Mouse (Mus musculus) erythroblast, embryonic 14.5 days (primary cell): ENCODE data around the gene Epha6. TPM values are rescaled to one million over a fixed set of nuclear protein-coding genes. Genes with fewer than 3 reads are reported as not detected.

Source experiments
- H3K27me3 ChIP-seq: 2 replicates; pipeline ENCODE4 v1.6.1; 2012; ENCODE audit warnings: inconsistent platforms; ENCODE audit not compliant: control insufficient read depth
- H3K36me3 ChIP-seq: 2 replicates; pipeline ENCODE4 v1.6.1; 2012; ENCODE audit warnings: mild to moderate bottlenecking, inconsistent platforms; ENCODE audit not compliant: control insufficient read depth
- H3K4me1 ChIP-seq: 2 replicates; pipeline ENCODE4 v1.6.1; 2012; ENCODE audit warnings: inconsistent platforms; ENCODE audit not compliant: control insufficient read depth
- H3K4me3 ChIP-seq: replicated peaks from 2 replicates; pipeline ENCODE3; 2012; ENCODE audit warnings: moderate library complexity, mild to moderate bottlenecking, inconsistent platforms
- H3K9me3 ChIP-seq: 2 replicates; pipeline ENCODE4 v1.6.1; 2012; ENCODE audit warnings: low read length, inconsistent platforms, mixed read lengths; ENCODE audit not compliant: control insufficient read depth
- GATA1 ChIP-seq: IDR thresholded peaks from 2 replicates; pipeline ENCODE4 v1.6.1; 2012; ENCODE audit warnings: low read length, inconsistent platforms, mixed read lengths
- TAL1 ChIP-seq: IDR thresholded peaks from 3 replicates; pipeline ENCODE4 v1.6.1; 2012; ENCODE audit warnings: low read length, inconsistent platforms, mixed read lengths
- polyA plus RNA-seq: library from polyadenylated mRNA; stranded (reverse); fragments of >175 nt; gene quantifications from 2 replicates; pipeline ENCODE4 v1.2.3, GENCODE M21; 2012

The Epha6 gene
- polyA plus RNA-seq, 1 experiment, result not detected

DNA sequence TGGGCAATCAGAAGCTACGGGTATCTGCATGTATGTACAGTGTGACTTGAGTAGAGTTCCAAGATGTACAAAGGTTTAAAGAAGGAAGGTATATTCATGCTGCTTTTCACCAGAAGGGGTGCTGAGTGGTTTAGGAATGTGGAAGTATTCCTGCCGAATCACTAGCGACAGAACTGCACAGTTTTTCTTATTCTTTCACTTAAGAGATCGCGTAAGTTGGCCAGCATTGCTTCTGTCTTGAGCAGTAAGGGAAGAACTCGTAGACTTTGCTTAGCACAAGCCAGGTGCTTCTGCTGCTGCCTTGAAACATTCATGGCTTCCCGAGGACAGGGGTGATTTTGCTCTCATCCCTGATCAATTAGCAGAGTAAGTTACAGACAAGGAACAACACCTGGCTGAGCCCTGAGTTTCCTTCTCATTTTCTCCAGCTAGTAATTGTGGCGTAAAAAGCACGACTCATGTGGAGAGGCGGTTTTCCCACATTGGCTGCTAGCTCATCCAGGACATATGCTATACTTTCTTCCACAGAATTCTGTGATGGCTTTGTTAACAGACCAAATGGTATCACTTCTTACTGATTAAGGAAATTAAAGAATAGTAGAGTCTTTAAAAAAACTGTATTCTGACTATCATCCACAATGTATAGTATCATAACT lies 534.7 kb downstream of the Epha6 start:
- no peaks in the 10 kb centered on the region for H3K9me3 ChIP-seq
- no peaks in the 10 kb centered on the region for H3K27me3 ChIP-seq
- H3K36me3 ChIP-seq, result no peaks in the 10 kb centered on the region
- TF ChIP-seq TAL1 (no peak), GATA1 (no peak)
- no peaks in the 10 kb centered on the region for H3K4me1 ChIP-seq
- no peak overlapping the region for H3K4me3 ChIP-seq

DNA sequence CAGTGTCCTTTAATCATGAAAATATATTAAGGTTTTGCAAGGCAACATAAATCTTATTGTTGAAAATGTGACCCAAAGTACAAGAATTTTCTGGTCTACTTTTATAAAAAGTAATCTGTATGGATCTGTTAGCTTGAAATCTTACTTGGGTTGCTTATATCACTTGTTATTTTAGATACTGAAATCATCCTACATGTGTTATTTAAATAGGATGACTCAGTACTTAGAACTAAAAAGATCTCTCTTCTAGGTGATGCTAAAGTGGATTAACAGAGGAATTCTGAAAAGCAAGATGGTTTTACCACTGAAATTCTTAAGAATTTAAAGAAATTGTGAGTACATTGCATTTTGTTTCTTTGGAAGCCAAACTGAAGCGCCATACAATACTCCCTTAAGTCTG lies 561.5 kb downstream of the Epha6 start:
- Histone ChIP-seq H3K9me3 (no peaks in the 10 kb centered on the region), H3K36me3 (no peaks in the 10 kb centered on the region), H3K4me3 (no peak overlapping the region), H3K4me1 (no peaks in the 10 kb centered on the region), H3K27me3 (no peaks in the 10 kb centered on the region)
- no peak for TF ChIP-seq GATA1
- TF ChIP-seq TAL1, result no peak

DNA sequence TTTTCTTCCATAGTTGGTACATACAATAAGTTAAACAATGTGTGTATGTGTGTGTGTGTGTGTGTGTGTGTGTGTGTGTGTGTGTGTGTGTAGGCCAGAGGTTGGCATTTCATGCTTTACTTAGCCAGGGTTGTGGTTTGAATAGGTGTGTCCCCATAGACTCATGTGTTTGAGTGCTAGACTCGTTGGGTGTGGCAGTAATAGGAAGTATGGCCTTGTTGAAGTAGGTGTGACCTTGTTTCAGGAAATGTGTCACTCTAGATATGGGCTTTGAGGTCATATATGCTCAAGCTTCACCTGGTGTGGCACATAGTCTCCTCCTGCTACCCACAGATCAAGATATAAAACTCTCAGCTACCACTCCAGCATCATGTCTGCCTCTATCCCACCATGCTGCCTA lies 577.0 kb downstream of the Epha6 start:
- no peak for TF ChIP-seq TAL1

DNA sequence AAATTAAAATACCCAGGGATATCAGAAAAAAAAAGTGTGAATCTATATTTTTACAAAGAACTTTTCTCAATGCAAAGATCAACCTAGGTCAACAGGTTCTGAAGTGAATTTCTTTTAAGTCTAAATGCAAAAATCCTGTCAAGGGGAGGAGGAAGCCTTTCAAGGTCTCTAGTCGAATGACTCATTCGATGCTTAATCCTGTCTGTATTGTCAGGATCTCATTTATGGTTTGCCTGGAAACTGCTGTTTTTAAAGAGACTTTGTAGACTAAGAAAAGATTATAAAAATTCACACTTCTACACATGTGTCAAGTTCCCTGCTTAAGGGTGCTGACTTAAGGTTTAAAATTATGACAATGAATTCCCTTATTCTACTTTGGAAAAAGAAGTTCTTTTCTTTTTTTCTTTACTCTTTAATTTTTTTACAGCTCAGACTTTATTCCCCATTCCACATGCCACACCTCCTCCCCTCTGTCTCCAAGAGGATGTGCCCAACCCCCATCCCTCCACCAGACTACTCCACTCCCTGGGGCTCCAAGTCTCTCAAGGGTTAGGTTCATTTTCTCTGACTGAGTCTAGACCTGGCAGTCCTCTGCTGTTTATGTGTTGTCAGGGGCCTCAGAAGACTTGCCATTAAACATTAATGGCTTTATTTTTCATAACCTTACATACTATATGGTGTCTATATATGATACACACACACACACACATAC lies 598.3 kb downstream of the Epha6 start:
- Histone ChIP-seq H3K9me3 (peaks cover 2% of the 10 kb centered on the region; the same call in 1 of the 2 replicates), H3K36me3 (no peaks in the 10 kb centered on the region), H3K4me1 (no peaks in the 10 kb centered on the region), H3K27me3 (no peaks in the 10 kb centered on the region), H3K4me3 (no peak overlapping the region)
- no peak for TF ChIP-seq TAL1
- TF ChIP-seq GATA1, result no peak

More for the DNA sequence above, 577.0 kb downstream of the Epha6 start:
- H3K27me3 ChIP-seq, result no peaks in the 10 kb centered on the region
- no peak overlapping the region for H3K4me3 ChIP-seq
- H3K4me1 ChIP-seq, result no peaks in the 10 kb centered on the region
- H3K36me3 ChIP-seq, result no peaks in the 10 kb centered on the region
- H3K9me3 ChIP-seq, result peaks cover 2% of the 10 kb centered on the region; the same call in 1 of the 2 replicates

DNA sequence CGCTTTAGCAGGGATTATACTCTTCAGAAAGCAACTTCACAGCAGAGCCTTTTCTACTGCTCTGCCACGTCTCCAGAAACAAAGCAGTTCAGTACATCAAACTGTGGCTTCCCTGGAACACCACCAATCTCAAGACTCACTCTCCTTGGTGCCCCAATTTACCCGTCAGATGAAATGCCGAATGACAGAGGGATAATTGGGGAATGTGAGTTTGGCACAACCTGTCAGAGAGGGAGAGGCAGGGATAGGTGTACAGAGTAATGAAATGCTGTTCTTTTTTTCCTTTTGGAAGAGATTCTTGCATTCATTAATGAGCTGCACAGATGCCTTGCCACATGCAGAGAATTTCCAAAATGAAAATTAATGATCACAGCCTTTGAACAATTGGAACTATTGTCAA lies 635.5 kb downstream of the Epha6 start:
- Histone ChIP-seq H3K36me3 (no peaks in the 10 kb centered on the region), H3K9me3 (no peaks in the 10 kb centered on the region), H3K4me3 (no peak overlapping the region), H3K27me3 (no peaks in the 10 kb centered on the region), H3K4me1 (no peaks in the 10 kb centered on the region)
- TF ChIP-seq TAL1 (no peak), GATA1 (no peak)

DNA sequence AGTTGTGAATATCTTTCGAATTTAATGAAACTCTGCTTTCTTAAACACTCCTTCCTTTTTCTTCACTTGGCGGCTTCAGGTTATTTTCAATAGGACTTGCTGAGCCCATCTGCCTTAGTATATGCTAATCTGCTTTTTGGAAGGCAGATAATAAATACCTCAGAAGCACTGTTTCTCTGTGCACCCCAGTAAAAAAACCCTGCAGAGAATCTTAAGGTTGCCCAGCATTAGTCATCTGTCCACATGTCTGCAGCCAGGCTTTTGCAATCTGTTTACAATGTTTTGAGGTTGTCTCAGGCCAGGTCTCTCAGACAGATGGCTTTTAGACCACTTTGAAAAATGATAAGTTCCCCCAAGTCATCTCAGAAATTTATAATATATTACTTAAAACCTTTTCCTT lies 649.6 kb downstream of the Epha6 start:
- Histone ChIP-seq H3K9me3 (peaks cover 5% of the 10 kb centered on the region), H3K4me1 (no peaks in the 10 kb centered on the region), H3K27me3 (no peaks in the 10 kb centered on the region), H3K36me3 (no peaks in the 10 kb centered on the region), H3K4me3 (no peak overlapping the region)
- TF ChIP-seq GATA1 (no peak), TAL1 (no peak)

DNA sequence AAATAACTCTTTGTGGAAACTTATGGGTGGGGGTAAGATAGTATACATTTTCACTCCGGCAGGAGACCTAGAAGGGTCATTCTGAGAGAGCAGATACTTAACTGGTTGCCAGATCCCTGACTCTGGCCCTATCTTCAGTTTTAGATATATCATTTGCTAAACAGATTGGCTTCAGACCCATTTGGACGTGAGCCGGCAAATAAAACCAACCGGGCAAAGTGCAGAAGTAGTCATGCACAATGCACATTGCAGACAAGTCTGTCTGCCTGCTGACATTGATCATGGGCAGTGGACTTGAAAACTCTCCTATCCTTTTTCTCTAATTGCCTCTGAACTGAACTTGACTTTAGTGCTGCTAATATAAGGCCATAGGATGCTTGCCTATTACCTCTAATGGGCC lies 681.6 kb downstream of the Epha6 start:
- Histone ChIP-seq H3K4me3 (no peak overlapping the region), H3K9me3 (peaks cover 5% of the 10 kb centered on the region), H3K4me1 (no peaks in the 10 kb centered on the region), H3K27me3 (no peaks in the 10 kb centered on the region), H3K36me3 (no peaks in the 10 kb centered on the region)
- TF ChIP-seq GATA1, result no peak

DNA sequence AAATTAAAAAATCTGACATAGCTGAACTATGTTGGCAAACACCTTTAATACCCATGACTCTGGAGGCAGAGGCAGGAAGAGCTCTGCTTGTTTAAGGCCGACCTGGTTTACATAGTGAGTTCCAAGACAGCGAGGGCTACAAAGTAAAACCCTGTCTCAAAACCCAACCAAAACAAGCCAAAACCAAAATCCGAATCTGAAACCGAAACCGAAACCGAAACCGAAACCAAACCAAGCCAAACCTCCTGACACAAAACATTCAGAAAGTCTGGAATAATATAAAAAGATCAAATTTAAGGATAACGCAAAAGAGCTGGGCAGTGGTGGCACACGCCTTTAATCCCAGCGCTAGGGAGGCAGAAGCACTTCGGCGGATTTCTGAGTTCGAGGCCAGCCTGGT lies 725.3 kb downstream of the Epha6 start:
- Histone ChIP-seq H3K4me3 (no peak overlapping the region), H3K36me3 (no peaks in the 10 kb centered on the region), H3K4me1 (no peaks in the 10 kb centered on the region), H3K27me3 (no peaks in the 10 kb centered on the region), H3K9me3 (peaks cover 8% of the 10 kb centered on the region)
- no peak for TF ChIP-seq TAL1
- TF ChIP-seq GATA1, result no peak

DNA sequence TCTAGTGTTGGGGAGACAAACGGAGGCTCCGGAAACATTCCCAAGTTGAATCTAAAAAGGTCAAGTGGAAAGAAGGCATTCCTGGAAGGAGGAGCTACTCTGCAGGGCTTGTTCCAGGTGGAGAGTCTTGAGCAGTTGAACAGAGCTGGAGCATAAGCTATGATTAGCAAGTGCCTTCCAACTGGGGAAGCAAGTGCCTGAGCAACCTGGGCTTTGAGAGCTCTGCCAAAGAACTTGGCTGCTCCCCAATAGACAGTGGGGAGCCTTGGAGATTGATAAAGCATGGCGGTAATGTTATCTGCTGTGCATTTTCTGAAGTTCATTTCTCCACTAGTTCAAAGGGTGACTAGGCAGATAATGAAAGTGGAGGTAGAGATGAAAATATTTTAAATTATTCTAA lies 733.5 kb downstream of the Epha6 start:
- Histone ChIP-seq H3K4me1 (no peaks in the 10 kb centered on the region), H3K27me3 (no peaks in the 10 kb centered on the region), H3K4me3 (no peak overlapping the region), H3K9me3 (no peaks in the 10 kb centered on the region), H3K36me3 (no peaks in the 10 kb centered on the region)
- TF ChIP-seq TAL1, result no peak
- TF ChIP-seq GATA1, result no peak
